In genomic region chr2:117685836-117686453, GRCm38 (mm10) we compare ENCODE assay signal across 13 mouse cellular contexts.
DNase-seq lines count a peak whose midpoint lies in the region; ATAC-seq and TF ChIP-seq lines count a peak whose summit lies in the region.
"Had no signal": no experiment of that assay in that cellular context is flagged by ENCODE, and none has a peak within 500 bp of the region (broad histone marks: within the 10 kb centered on the region; RNA-seq: fewer than 3 reads in every experiment).

No protein-coding gene starts in this region.

- peaks cover 2% of the 10 kb centered on the region; the same call in 1 of the 2 replicates for H3K9me3 ChIP-seq in lung, embryonic 16.5 days (ENCODE audit: control insufficient read depth, low read length)
- H3K9me3 ChIP-seq: neural tube, embryonic 12.5 days had no signal

- no peak overlapping the region for H3K9ac ChIP-seq in lung, embryonic 16.5 days (ENCODE audit: low read length)
- H3K9ac ChIP-seq: neural tube, embryonic 12.5 days had no signal

- no peak overlapping the region for H3K27ac ChIP-seq in left cerebral cortex, adult 2 months
- H3K27ac ChIP-seq in lung, embryonic 16.5 days (ENCODE audit: low read length), result peak overlapping the region; percentile 59; the same call in 1 of the 2 replicates
- H3K27ac ChIP-seq: embryonic facial prominence, embryonic 10.5 days; neural tube, embryonic 12.5 days had no signal

- WGBS in lung, embryonic 16.5 days, result 41% methylated on average over 4 of the region's 4 CpGs

- TF ChIP-seq CTCF in left cerebral cortex, adult 2 months (IDR thresholded peaks at IDR 0.05), result no peak

- no peak overlapping the region for H3K4me2 ChIP-seq in lung, embryonic 16.5 days (ENCODE audit: low read depth, low read length)
- H3K4me2 ChIP-seq: neural tube, embryonic 12.5 days had no signal

- ATAC-seq in lung, embryonic 16.5 days (ENCODE audit: low read depth), result peak; percentile 98

- H3K4me3 ChIP-seq in left cerebral cortex, adult 2 months, result no peak overlapping the region
- no peak overlapping the region for H3K4me3 ChIP-seq in lung, embryonic 16.5 days (ENCODE audit: low read length)
- H3K4me3 ChIP-seq: embryonic facial prominence, embryonic 10.5 days; neural tube, embryonic 12.5 days had no signal

- H3K36me3 ChIP-seq in lung, embryonic 16.5 days (ENCODE audit: control insufficient read depth, insufficient read depth, low read length), result no peaks in the 10 kb centered on the region
- H3K36me3 ChIP-seq: embryonic facial prominence, embryonic 10.5 days; G1E; neural tube, embryonic 12.5 days had no signal

- H3K4me1 ChIP-seq in lung, embryonic 16.5 days (replicated peaks; ENCODE audit: control insufficient read depth, insufficient read depth, low read length), result no peaks in the 10 kb centered on the region
- H3K4me1 ChIP-seq: embryonic facial prominence, embryonic 10.5 days; neural tube, embryonic 12.5 days had no signal

- peak; percentile 16 for DNase-seq in left cerebral cortex, adult 11 months (ENCODE audit: low spot score)
- no peak for DNase-seq in left cerebral cortex, adult 2 months (ENCODE audit: extremely low spot score in 1 of 2, low spot score in 2 of 2)
- peak; percentile 4 for DNase-seq in brain, embryonic 18.5 days (ENCODE audit: low read depth, low spot score)
- DNase-seq in cerebellum, adult 8-10 months, result peak; percentile 3
- DNase-seq in thymus, postnatal 10 days (ENCODE audit: low spot score in 2 of 2), result no peak
- no peak for DNase-seq in urinary bladder, postnatal 10 days (ENCODE audit: low spot score)
- DNase-seq in heart, postnatal 25 days (ENCODE audit: low spot score), result no peak
- DNase-seq: adrenal gland, postnatal 25 days; heart, postnatal 36 days had no signal

- intact Hi-C loops in left cerebral cortex, adult 2 months (cut with DNase I), result no loop called here
- intact Hi-C loops in heart, postnatal 25 days (cut with DNase I), result no loop called here

- H3K27me3 ChIP-seq in lung, embryonic 16.5 days (ENCODE audit: control insufficient read depth, insufficient read depth, low read depth, low read length), result no peaks in the 10 kb centered on the region
- H3K27me3 ChIP-seq: neural tube, embryonic 12.5 days had no signal

Comparison
In these comparisons a context has a peak if more than half of its experiments do, and no peak if none do; other contexts are left out.
1. DNase-seq: peak in left cerebral cortex, adult 11 months (single experiment), brain, embryonic 18.5 days (single experiment) and cerebellum, adult 8-10 months (single experiment); none in left cerebral cortex, adult 2 months (0 of 2), thymus, postnatal 10 days (0 of 2), urinary bladder, postnatal 10 days (single experiment) and heart, postnatal 25 days (single experiment).